Mouse (Mus musculus) ES-E14 (cell line): Measurements from ENCODE around the gene H1f0.

Experiments
- HCFC1 ChIP-seq: IDR thresholded peaks from 2 replicates; pipeline ENCODE4 v1.6.1; 2012; ENCODE audit warnings: low read length, inconsistent platforms, borderline replicate concordance; ENCODE audit not compliant: insufficient read depth
- ZC3H11A ChIP-seq: IDR thresholded peaks from 2 replicates; pipeline ENCODE4 v1.6.1; 2012; ENCODE audit warnings: low read depth, mild to moderate bottlenecking, inconsistent platforms, low read length, borderline replicate concordance

DNA sequence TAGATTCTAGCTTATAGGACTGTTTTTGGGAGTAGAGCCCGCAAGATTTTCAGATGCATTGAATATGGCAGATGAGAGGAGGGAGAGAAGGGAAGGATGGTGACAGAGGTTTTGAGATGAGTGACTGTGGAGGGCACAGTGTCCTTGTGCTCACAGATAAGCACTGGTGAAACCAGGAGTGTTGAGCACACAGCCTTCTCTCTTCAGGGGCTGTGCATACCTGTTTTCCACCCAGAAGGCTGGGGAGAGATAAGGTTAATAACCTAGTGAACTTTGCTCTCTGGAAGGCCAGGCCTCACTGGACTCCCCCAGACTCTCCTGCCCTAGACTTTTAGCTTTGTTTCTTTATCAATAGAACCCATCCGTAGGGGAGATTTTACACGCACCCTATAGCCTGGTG, 40.2 kb downstream of the H1f0 start:
- no peak for TF ChIP-seq HCFC1
- no peak for TF ChIP-seq ZC3H11A
